ENCODE assay signal across 17 mouse cellular contexts in genomic region chr7:124180926-124181325, GRCm38 (mm10).
"Had no signal": no experiment of that assay in that cellular context is flagged by ENCODE, and none has a peak within 500 bp of the region (broad histone marks: within the 10 kb centered on the region; RNA-seq: fewer than 3 reads in every experiment).

No protein-coding gene starts in this region.

- DNase-seq: kidney, adult 11 months; kidney, adult 8-10 months; kidney, postnatal 10 days; kidney, postnatal 36 days; layer of hippocampus, postnatal 36 days; liver, embryonic 13.5 days; lung, embryonic 14.5 days; thymus, adult 2 months; thymus, postnatal 14 days; thymus, postnatal 4 days had no signal

- H3K27ac ChIP-seq: intestine, embryonic 15.5 days; kidney, embryonic 15.5 days; liver, embryonic 13.5 days; macrophage; midbrain, embryonic 12.5 days; midbrain, embryonic 15.5 days; neural tube, embryonic 13.5 days had no signal

- H3K4me3 ChIP-seq: intestine, embryonic 15.5 days; kidney, embryonic 15.5 days; liver, embryonic 13.5 days; midbrain, embryonic 12.5 days; midbrain, embryonic 15.5 days; myocyte; neural tube, embryonic 13.5 days had no signal
